Mouse (Mus musculus): ENCODE data around the gene 4930432K21Rik.

Gene 4930432K21Rik

GRCm38 (mm10) chr8:84147769-84148530, at the start of gene 4930432K21Rik, which contains the start of gene Cc2d1a:
4930432K21Rik (plus strand) TSS chr8:84148025.
Cc2d1a (minus strand) TSS chr8:84147936.
- peak; percentile 85 for DNase-seq (ENCODE audit: extremely low spot score, low spot score)

GRCm38 (mm10) chr8:84098376-84098775, 49.4 kb upstream of the 4930432K21Rik start:
- no peak for DNase-seq (ENCODE audit: extremely low spot score, low spot score)

GRCm38 (mm10) chr8:84101476-84102270, 46.2 kb upstream of the 4930432K21Rik start:
- DNase-seq (ENCODE audit: extremely low spot score, low spot score), result no peak

- DNase-seq (ENCODE audit: extremely low spot score, low spot score), result no peak
Observed at GRCm38 (mm10) chr8:84103601-84104000, 44.2 kb upstream of the 4930432K21Rik start.

GRCm38 (mm10) chr8:84104221-84104620, 43.6 kb upstream of the 4930432K21Rik start:
- DNase-seq (ENCODE audit: extremely low spot score, low spot score), result no peak

GRCm38 (mm10) chr8:84104697-84105609, 42.9 kb upstream of the 4930432K21Rik start, which contains the start of gene Dcaf15:
Dcaf15 (minus strand) TSS chr8:84104768.
- DNase-seq (ENCODE audit: extremely low spot score, low spot score), result peak; percentile 97

GRCm38 (mm10) chr8:84105676-84106075, 42.1 kb upstream of the 4930432K21Rik start:
- no peak for DNase-seq (ENCODE audit: extremely low spot score, low spot score)

- no peak for DNase-seq (ENCODE audit: extremely low spot score, low spot score)
Observed at GRCm38 (mm10) chr8:84106216-84107040, 41.4 kb upstream of the 4930432K21Rik start.

- no peak for DNase-seq (ENCODE audit: extremely low spot score, low spot score)
Observed at GRCm38 (mm10) chr8:84115646-84116045, 32.2 kb upstream of the 4930432K21Rik start.

GRCm38 (mm10) chr8:84122151-84122550, 25.7 kb upstream of the 4930432K21Rik start:
- no peak for DNase-seq (ENCODE audit: extremely low spot score, low spot score)

GRCm38 (mm10) chr8:84125656-84126055, 22.2 kb upstream of the 4930432K21Rik start, which contains the start of gene Podnl1:
Podnl1 (plus strand) TSS chr8:84125989.
- no peak for DNase-seq (ENCODE audit: extremely low spot score, low spot score)

GRCm38 (mm10) chr8:84126742-84127141, 21.1 kb upstream of the 4930432K21Rik start:
- no peak for DNase-seq (ENCODE audit: extremely low spot score, low spot score)

GRCm38 (mm10) chr8:84127202-84127901, 20.5 kb upstream of the 4930432K21Rik start:
- DNase-seq (ENCODE audit: extremely low spot score, low spot score), result no peak

- no peak for DNase-seq (ENCODE audit: extremely low spot score, low spot score)
Observed at GRCm38 (mm10) chr8:84128277-84128676, 19.5 kb upstream of the 4930432K21Rik start.

GRCm38 (mm10) chr8:84130806-84131205, 17.0 kb upstream of the 4930432K21Rik start:
- DNase-seq (ENCODE audit: extremely low spot score, low spot score), result no peak

GRCm38 (mm10) chr8:84132225-84132624, 15.6 kb upstream of the 4930432K21Rik start:
- DNase-seq (ENCODE audit: extremely low spot score, low spot score), result no peak

- DNase-seq (ENCODE audit: extremely low spot score, low spot score), result no peak
Observed at GRCm38 (mm10) chr8:84137848-84138247, 10.0 kb upstream of the 4930432K21Rik start.

GRCm38 (mm10) chr8:84140838-84141237, 7.0 kb upstream of the 4930432K21Rik start:
- DNase-seq (ENCODE audit: extremely low spot score, low spot score), result no peak

GRCm38 (mm10) chr8:84144636-84145245, 3.1 kb upstream of the 4930432K21Rik start:
- no peak for DNase-seq (ENCODE audit: extremely low spot score, low spot score)
